Mouse (Mus musculus): ENCODE results near the gene Rictor. TPM values are rescaled to one million over a fixed set of nuclear protein-coding genes. Genes with fewer than 3 reads are reported as not detected.

Rictor gene
- polyA plus RNA-seq, 1 experiment from 2014 or later, result 60.7 TPM

GRCm38 (mm10) chr15:6710341-6710740, 2.2 kb downstream of the Rictor start:
- Histone ChIP-seq H3K4me3 (no peak overlapping the region), H3K9me3 (no peaks in the 10 kb centered on the region), H3K4me2 (replicated peaks) (peak overlapping the region; percentile 95; the same call in 1 of the 2 replicates), H3K27me3 (0 out of 2 replicates have a peak, but pooled peaks cover 4% of the 10 kb centered on the region), H3K4me1 (peaks cover 52% of the 10 kb centered on the region), H3K27ac (replicated peaks) (no peak overlapping the region), H3K9ac (replicated peaks) (no peak overlapping the region), H3K36me3 (no peaks in the 10 kb centered on the region)
- ATAC-seq (replicated peaks), result no peak
- WGBS, result 75% methylated on average over 7 of the region's 7 CpGs

GRCm38 (mm10) chr15:6711226-6711625, 3.0 kb downstream of the Rictor start:
- no peak overlapping the region for H3K4me3 ChIP-seq
- no peak overlapping the region for H3K27ac ChIP-seq (replicated peaks)
- H3K9me3 ChIP-seq, result no peaks in the 10 kb centered on the region
- H3K9ac ChIP-seq (replicated peaks), result no peak overlapping the region
- 87% methylated on average over 7 of the region's 7 CpGs for WGBS
- no peak for ATAC-seq (replicated peaks)
- H3K36me3 ChIP-seq, result no peaks in the 10 kb centered on the region
- H3K4me2 ChIP-seq (replicated peaks), result no peak overlapping the region
- H3K4me1 ChIP-seq, result peaks cover 52% of the 10 kb centered on the region
- H3K27me3 ChIP-seq, result 0 out of 2 replicates have a peak, but pooled peaks cover under 1% of the 10 kb centered on the region

DNA sequence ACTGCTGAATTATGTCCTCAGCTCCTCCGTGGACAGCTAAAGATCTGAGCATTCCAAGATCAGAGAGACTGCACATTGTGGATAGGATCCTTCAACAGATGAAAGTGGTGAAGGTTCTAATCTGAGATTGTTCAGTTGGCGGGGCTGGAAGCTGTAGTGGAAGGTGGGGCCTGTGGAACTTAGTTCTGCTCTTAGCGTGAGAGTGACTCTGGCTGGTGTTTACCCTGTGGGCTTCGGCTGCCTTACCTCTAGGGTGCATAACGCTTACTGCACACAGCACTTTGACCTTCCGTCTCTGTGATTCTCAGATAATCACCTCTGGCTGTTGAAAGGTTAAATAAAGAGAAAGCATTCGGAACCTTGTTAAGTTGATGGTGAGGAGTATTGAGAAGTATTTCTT, 6.6 kb downstream of the Rictor start:
- H3K36me3 ChIP-seq, result no peaks in the 10 kb centered on the region; the same call in 1 of the 2 replicates
- WGBS, result 74% methylated on average over 7 of the region's 7 CpGs
- ATAC-seq (replicated peaks), result no peak
- H3K4me3 ChIP-seq, result no peak overlapping the region
- H3K4me2 ChIP-seq (replicated peaks), result no peak overlapping the region
- no peaks in the 10 kb centered on the region for H3K9me3 ChIP-seq
- peaks cover 42% of the 10 kb centered on the region for H3K4me1 ChIP-seq
- no peak overlapping the region for H3K27ac ChIP-seq (replicated peaks)
- H3K9ac ChIP-seq (replicated peaks), result no peak overlapping the region
- H3K27me3 ChIP-seq, result no peaks in the 10 kb centered on the region

DNA sequence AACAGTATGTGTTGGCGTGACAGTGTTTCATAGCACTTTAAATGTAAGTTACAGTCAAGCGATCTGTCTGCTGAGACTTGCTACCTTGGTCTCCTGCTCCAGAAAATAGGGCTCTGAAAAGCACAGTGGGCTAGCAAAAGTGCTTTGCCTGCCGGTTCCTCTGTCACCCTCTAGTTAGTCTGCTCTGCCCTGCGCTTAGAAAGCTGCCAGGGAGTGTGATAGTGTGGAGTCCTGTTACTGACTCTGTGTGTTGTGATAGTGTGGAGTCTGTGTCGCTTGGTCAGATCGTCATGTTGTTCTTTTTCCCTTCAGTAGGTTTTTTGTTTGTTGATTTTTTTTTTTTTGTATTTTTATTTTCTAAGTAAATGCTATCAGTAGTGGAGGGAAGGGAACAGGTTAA, 7.1 kb downstream of the Rictor start:
- peaks cover 38% of the 10 kb centered on the region for H3K4me1 ChIP-seq
- H3K36me3 ChIP-seq, result no peaks in the 10 kb centered on the region; the same call in 1 of the 2 replicates
- no peak overlapping the region for H3K27ac ChIP-seq (replicated peaks)
- H3K27me3 ChIP-seq, result no peaks in the 10 kb centered on the region
- H3K4me2 ChIP-seq (replicated peaks), result no peak overlapping the region
- no peak overlapping the region for H3K9ac ChIP-seq (replicated peaks)
- WGBS, result 79% methylated on average over 6 of the region's 6 CpGs
- no peak overlapping the region for H3K4me3 ChIP-seq
- no peak for ATAC-seq (replicated peaks)
- H3K9me3 ChIP-seq, result no peaks in the 10 kb centered on the region

DNA sequence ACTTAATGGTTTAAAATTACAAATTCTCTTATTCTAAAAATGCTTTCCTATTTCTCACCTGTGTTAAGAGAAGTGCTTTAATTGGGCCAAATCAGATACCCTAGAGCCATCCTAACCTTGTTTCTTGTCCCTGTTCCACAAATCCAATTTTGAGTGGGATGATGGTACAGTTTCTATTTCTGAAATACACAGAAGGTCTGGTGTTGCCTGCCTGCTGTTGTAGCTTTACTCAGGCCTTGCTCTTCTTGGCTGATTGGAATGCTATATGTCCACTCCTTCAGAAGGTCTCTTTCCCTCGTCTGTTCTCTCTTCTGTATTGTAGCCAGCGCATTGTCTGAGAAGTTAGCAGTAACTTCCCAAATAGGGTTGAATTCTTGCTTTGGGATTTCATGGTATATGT, 13.2 kb downstream of the Rictor start:
- 89% methylated on average over 2 of the region's 2 CpGs for WGBS
- no peak for ATAC-seq (replicated peaks)
- no peak overlapping the region for H3K4me3 ChIP-seq

GRCm38 (mm10) chr15:6721802-6722201, 13.6 kb downstream of the Rictor start:
- Histone ChIP-seq H3K9ac (replicated peaks) (no peak overlapping the region), H3K4me3 (no peak overlapping the region), H3K36me3 (no peaks in the 10 kb centered on the region; the same call in 1 of the 2 replicates), H3K27ac (replicated peaks) (no peak overlapping the region), H3K4me2 (replicated peaks) (no peak overlapping the region), H3K27me3 (no peaks in the 10 kb centered on the region), H3K9me3 (no peaks in the 10 kb centered on the region), H3K4me1 (no peaks in the 10 kb centered on the region)
- 92% methylated on average over 4 of the region's 4 CpGs for WGBS
- ATAC-seq (replicated peaks), result no peak

More for the DNA sequence above, 13.2 kb downstream of the Rictor start:
- Histone ChIP-seq H3K9me3 (no peaks in the 10 kb centered on the region), H3K27ac (replicated peaks) (no peak overlapping the region), H3K9ac (replicated peaks) (no peak overlapping the region), H3K4me1 (no peaks in the 10 kb centered on the region), H3K27me3 (no peaks in the 10 kb centered on the region), H3K36me3 (no peaks in the 10 kb centered on the region; the same call in 1 of the 2 replicates), H3K4me2 (replicated peaks) (no peak overlapping the region)

DNA sequence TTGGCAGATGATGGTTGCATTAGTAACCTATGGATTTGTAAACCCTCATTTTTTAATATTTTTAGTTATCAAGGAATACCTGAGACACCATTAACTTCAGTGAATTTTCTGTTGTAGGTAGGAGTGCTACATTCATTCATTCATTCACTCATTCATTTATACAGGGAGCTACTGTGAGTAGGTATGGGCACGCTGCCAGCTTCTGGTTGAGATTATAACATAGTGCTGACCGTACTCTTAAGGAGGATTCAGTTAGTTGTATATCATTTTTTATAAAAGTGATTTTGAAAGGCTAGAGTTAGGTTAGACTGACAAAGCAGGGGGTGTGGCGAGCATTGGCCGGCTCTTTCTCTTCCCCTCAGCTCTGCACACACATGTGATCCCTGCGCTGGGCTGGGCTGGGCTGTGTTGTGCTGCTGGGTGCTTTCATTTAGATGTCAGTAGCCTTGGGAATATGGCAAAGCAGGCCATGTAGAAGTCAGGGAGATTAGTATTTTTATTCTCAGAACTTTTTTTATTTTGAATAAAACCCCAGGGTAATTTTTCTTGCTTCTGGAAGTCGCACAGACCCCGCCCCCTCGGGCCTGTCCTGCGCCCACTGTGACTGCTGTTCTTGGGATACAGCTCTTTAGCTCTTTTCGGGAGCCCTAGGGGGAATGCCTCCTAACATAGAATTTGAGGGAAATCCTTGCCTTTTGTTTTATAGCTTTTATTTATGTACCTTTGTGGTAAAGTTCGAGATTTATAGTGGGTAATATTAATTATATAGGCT, 14.4 kb downstream of the Rictor start:
- Histone ChIP-seq H3K4me3 (no peak overlapping the region), H3K9me3 (no peaks in the 10 kb centered on the region), H3K27ac (replicated peaks) (no peak overlapping the region), H3K4me1 (no peaks in the 10 kb centered on the region), H3K9ac (replicated peaks) (no peak overlapping the region), H3K36me3 (no peaks in the 10 kb centered on the region; the same call in 1 of the 2 replicates), H3K27me3 (no peaks in the 10 kb centered on the region), H3K4me2 (replicated peaks) (no peak overlapping the region)
- 89% methylated on average over 11 of the region's 11 CpGs for WGBS
- ATAC-seq (replicated peaks), result peak; percentile 34; the same call in 1 of the 2 replicates

- Histone ChIP-seq H3K4me2 (replicated peaks) (no peak overlapping the region), H3K9ac (replicated peaks) (no peak overlapping the region), H3K9me3 (no peaks in the 10 kb centered on the region), H3K36me3 (no peaks in the 10 kb centered on the region; the same call in 1 of the 2 replicates), H3K27me3 (no peaks in the 10 kb centered on the region), H3K4me1 (no peaks in the 10 kb centered on the region), H3K27ac (replicated peaks) (no peak overlapping the region), H3K4me3 (no peak overlapping the region)
- ATAC-seq (replicated peaks), result no peak
Observed at GRCm38 (mm10) chr15:6723338-6723737, 15.2 kb downstream of the Rictor start.

- Histone ChIP-seq H3K4me3 (no peak overlapping the region), H3K9ac (replicated peaks) (no peak overlapping the region), H3K4me2 (replicated peaks) (no peak overlapping the region), H3K9me3 (no peaks in the 10 kb centered on the region), H3K27ac (replicated peaks) (no peak overlapping the region), H3K36me3 (no peaks in the 10 kb centered on the region; the same call in 1 of the 2 replicates), H3K4me1 (no peaks in the 10 kb centered on the region), H3K27me3 (no peaks in the 10 kb centered on the region)
- WGBS, result 93% methylated on average over 1 of the region's 1 CpGs
- no peak for ATAC-seq (replicated peaks)
Observed at GRCm38 (mm10) chr15:6724442-6724841, 16.3 kb downstream of the Rictor start.

- H3K4me1 ChIP-seq, result no peaks in the 10 kb centered on the region
Observed at GRCm38 (mm10) chr15:6726130-6726808, 18.1 kb downstream of the Rictor start.

GRCm38 (mm10) chr15:6733076-6733475, 24.9 kb downstream of the Rictor start:
- Histone ChIP-seq H3K27ac (replicated peaks) (no peak overlapping the region), H3K36me3 (no peaks in the 10 kb centered on the region), H3K9ac (replicated peaks) (no peak overlapping the region), H3K9me3 (no peaks in the 10 kb centered on the region), H3K4me1 (no peaks in the 10 kb centered on the region), H3K27me3 (no peaks in the 10 kb centered on the region), H3K4me2 (replicated peaks) (no peak overlapping the region), H3K4me3 (no peak overlapping the region)
- no peak for ATAC-seq (replicated peaks)
- WGBS, result 74% methylated on average over 5 of the region's 5 CpGs

More at GRCm38 (mm10) chr15:6726130-6726808, 18.1 kb downstream of the Rictor start:
- Histone ChIP-seq H3K4me3 (no peak overlapping the region), H3K27ac (replicated peaks) (no peak overlapping the region), H3K9ac (replicated peaks) (no peak overlapping the region), H3K4me2 (replicated peaks) (no peak overlapping the region), H3K27me3 (no peaks in the 10 kb centered on the region), H3K9me3 (no peaks in the 10 kb centered on the region), H3K36me3 (no peaks in the 10 kb centered on the region)
- no peak for ATAC-seq (replicated peaks)
- 84% methylated on average over 5 of the region's 5 CpGs for WGBS

GRCm38 (mm10) chr15:6739180-6739579, 31.0 kb downstream of the Rictor start:
- ATAC-seq (replicated peaks), result no peak
- Histone ChIP-seq H3K36me3 (no peaks in the 10 kb centered on the region; the same call in 1 of the 2 replicates), H3K27me3 (no peaks in the 10 kb centered on the region), H3K4me1 (no peaks in the 10 kb centered on the region), H3K27ac (replicated peaks) (no peak overlapping the region), H3K9ac (replicated peaks) (no peak overlapping the region), H3K4me3 (no peak overlapping the region), H3K9me3 (no peaks in the 10 kb centered on the region), H3K4me2 (replicated peaks) (no peak overlapping the region)
- 96% methylated on average over 2 of the region's 2 CpGs for WGBS

Measured in forebrain, embryonic 15.5 days (tissue).